Mouse (Mus musculus) adrenal gland, adult 8-10 months (tissue): Measurements from ENCODE around the gene Syt2. TPM values are rescaled to one million over a fixed set of nuclear protein-coding genes. Genes with fewer than 3 reads are reported as not detected.

Experiments
- DNase-seq: peaks from one replicate; pipeline ENCODE4 v3.0.0; 2022
- total RNA-seq, 4 experiments: library from RNA; stranded (reverse); gene quantifications; 2 replicates each; pipeline ENCODE4 v1.2.4; 2022

Syt2 gene
- total RNA-seq, 4 experiments from 2014 or later = 0.07 to 0.22 (median 0.11) TPM

DNA sequence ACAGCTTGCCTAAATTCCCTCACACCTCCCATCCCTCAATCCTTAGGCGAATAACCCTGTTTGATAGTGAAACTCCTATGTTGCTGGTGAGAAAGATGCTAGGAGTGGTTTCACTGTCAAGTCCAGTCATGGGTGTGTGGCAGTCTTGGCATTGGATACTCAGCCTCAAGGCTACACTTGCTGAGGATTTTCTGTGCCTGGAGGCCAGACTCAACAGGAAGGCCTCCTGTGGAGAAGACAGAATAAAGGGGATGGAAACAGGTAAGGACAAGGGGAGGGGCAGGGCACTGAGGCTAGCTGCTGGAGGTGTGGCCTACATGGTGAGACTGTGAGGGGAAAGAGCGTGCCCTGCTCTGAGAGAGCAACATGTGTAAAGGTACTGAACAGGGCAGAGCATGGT is 60.1 kb downstream of the Syt2 start:
- no peak for DNase-seq

DNA sequence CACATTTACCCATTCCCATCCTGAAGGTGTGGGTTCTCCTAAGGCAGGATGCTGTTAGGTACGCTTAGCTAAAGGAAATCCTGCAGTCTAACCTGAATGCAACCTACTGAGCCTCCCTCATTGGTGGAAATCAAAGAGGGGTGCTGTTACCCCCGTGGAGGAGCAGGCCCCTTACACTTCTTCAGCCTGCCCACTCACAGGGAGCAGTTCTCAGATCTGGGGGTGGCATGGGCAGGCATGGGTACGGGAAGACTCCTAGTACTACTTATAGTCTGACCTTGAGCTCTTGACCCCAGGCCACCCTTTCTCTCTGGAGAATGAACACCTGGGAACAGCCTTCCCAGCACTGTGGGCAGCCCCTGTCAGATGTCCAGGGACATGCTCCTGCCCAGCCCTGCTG is 61.0 kb downstream of the Syt2 start:
- no peak for DNase-seq

GRCm38 (mm10) chr1:134708274-134708673 is 61.8 kb downstream of the Syt2 start:
- DNase-seq = no peak

- DNase-seq = no peak
These were observed 62.4 kb downstream of the Syt2 start for GRCm38 (mm10) chr1:134708801-134709385.

GRCm38 (mm10) chr1:134709411-134710306 is 63.2 kb downstream of the Syt2 start:
- no peak for DNase-seq

DNA sequence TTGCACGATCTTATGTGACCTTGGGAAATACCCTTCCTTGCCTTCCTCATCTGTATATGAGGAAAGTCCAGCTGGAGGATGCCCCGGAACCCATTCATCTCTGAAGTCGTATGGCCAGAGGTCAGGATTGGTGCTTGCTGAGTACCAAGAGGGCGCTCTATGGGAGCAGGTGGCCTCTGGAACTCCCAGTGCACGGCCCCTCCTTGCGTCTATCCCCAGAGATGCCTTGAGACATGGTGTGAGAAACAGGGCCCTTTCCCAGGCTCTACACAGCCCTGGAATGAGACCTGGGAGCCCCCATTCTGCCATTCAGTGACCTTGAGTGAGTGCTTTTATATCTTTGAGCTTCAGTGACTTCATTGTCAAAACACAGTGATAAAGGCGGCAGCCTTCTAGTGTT is 64.6 kb downstream of the Syt2 start:
- no peak for DNase-seq

DNA sequence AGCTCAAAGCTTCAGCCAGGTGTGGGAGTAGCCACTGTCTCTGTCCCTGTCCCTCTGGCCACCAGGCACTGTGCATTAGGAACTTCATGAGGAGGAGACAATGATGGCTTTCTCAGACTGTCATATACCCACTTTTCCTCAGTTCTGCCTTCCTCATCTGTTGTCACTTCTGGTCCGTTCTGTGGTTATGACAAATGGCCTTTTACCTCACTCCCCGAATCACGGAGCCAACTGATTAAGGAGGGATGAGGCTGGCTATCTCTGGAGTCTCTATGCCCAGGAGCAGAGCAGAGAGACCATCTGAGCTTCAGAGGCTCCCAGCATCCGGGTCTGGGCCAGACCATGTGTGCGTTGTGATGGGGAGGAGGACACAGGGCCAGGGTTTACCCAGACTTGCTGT is 65.2 kb downstream of the Syt2 start:
- no peak for DNase-seq

DNA sequence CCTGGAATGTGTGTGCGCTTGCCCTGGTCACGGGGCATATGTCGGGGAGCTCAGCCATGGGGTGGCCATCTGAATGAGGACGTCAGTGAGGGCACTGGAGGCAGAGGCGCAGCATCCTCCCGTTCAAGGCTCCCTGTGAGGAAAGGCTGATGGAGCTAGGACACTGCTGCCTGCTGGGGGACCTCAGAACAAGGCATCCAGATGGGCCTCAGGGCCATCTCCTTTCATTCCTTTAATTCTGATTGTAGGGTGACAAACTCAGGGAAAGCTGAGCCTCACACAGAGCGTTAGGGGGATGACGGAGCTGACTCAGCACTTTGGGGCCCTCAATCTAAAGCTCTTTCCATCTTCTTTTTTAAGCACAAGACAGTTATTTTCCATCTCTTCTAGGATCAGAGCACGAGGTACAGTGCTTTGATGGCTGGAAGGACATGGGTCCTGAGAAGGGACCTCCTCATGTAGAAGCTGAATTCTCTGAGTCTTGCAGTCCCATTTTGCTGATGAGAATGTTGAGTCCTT is 66.4 kb downstream of the Syt2 start:
- no peak for DNase-seq

DNA sequence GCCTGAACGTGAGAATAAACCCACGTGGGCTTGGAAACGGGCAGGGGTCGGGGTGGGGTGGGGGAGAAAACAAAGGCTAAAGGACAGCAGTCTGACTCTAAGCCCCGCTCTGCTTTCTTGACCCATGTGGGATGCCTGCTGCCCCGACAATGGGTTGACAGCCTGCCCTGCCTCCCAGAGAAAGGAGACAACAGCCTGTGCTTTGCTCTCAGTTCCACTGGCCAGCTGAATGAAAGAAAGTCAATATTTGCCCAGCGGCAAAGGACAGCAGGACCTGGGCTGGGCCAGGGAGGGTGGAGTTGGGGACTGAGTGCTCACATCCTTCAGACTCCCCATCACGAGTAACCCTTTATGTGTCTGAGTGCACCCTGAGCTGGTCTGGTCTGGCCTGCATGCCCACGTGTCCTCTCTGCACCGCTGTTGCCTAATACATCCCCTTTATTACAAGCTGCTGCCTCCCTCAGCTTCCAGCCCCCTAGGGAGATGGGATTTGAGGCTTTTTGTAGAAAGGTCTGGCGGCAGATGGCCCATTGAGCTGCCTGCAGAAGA is 67.0 kb downstream of the Syt2 start:
- no peak for DNase-seq

DNA sequence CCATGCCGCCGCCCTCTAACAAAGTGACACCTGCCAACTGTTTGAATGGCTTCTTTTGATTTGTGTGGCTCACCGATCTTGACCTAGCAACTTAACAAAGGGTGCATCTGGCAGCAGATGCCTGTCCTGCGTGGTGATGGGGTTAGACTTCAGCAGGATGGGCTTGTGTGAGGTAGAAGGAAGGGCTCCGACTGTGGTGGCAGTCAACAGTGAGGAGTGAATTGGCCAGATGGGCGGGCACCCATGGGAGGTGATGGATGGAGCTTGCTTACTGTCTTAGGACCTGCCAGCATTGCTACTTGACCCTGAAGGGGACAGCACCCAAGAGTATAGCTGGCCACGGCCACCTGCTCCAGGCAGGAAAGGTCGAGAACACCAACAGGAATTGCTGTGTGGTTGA is 67.7 kb downstream of the Syt2 start:
- no peak for DNase-seq

GRCm38 (mm10) chr1:134715092-134715491 is 68.6 kb downstream of the Syt2 start:
- no peak for DNase-seq

DNA sequence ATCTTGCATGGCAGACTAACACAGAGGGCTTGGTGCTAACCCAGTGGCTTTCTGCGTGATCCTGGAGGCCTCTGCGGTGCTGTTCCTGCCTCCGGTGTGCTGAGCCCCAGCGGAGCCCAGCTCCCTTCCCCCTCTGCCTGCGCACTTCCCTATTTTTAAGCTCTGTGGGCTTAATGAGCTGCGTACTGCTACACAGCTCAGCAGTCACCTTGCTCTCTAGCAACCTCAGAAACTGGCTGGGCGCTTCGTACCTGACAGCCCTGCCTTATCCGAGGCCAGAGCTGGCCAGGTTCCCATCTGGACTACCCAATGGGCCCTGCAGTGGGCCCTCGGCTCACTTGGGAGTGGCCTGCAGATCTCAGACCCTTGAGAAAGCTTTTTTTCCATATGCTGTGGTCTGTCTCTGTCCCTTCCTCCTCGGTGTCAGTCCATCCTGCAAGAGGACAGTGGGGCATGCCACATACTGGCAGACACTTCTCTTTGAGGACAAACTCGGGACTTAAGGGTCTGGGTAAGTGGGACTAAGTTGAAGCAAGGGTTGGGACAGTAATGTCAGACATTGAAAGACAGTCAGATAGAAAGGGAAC is 73.3 kb downstream of the Syt2 start:
- no peak for DNase-seq

- DNase-seq = no peak
These were observed 75.0 kb downstream of the Syt2 start for GRCm38 (mm10) chr1:134721486-134721885.

- no peak for DNase-seq
These were observed 76.4 kb downstream of the Syt2 start for GRCm38 (mm10) chr1:134722891-134723290.

DNA sequence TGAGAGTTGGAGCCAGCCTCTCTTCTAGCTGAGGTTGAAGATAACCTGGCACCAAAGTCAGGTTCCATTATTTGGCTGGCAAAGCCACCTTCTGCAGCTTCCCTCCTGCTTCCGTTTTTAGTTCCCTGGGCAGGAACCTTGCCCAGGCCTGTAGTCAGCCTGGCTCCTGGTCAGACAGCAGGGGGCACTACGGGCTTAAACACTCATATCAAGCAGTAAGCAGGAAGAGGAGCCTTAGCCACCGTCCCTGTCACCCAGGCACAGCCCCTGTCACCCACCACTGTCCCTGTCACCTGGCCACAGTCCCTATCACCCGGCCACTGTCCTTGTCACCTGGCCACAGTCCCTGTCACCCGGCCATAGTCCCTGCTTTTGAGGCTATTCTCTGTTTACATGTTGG is 78.8 kb downstream of the Syt2 start:
- peak; percentile 37 for DNase-seq

GRCm38 (mm10) chr1:134726480-134726879 is 80.0 kb downstream of the Syt2 start:
- DNase-seq = no peak

DNA sequence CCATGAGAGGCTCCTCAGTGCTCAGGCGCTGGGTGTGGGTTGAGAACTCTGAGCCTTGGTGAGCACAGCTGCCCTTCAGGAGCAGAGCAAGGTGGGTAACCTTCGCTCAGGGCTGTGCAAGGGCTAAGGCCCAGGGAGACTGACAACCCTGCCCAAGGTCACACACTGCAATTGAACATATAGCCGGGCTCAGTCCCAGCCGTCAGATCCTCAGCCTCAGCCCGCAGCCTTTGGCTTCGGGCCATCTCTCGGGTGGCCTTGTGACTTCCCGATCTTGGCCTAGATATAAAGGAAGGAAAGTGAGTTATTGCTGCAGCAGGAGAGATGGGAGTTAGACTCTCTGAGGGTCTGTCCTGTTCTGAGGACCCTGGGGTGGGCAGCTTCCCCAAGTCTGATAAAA is 80.8 kb downstream of the Syt2 start:
- DNase-seq = peak; percentile 79

- DNase-seq = no peak
These were observed 87.2 kb downstream of the Syt2 start for GRCm38 (mm10) chr1:134733659-134734058.

DNA sequence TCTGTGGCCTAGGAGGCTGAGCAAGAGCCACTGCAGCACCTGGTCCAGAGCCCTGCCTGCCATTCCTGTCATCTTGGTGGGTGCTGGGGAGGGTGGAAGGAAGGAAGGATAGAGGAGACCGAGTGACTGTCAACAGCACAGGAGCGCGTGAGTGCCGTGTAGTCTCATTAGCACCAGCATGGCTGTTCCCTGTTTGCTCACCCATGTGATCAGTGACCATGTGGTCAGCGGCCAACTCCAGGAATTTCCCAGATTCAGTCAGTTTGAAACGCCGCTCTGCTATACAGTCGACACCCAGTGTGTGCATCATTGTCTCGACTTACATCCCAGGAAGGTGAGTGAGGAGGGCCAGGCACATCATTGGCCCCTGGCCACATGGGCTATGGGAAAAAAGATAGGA is 91.0 kb downstream of the Syt2 start:
- no peak for DNase-seq

DNA sequence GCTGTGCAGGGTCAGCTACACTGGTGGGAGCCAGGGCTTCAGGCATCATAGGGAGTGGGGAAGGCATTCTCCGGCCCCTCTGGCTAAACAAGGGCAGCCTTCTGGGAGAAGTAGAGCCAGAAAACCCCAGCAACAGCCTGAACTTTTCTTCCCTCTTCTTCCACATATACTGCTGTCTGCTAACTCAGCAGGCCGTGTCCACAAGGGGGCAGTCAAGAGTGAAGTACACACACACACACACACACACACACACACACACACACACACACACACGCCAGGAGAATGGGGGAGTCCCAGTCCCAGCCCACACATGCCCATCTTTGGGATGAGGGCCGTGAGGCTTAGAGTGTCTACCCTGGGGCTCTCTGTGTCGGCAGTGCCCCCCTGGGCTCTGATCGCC is 95.0 kb downstream of the Syt2 start:
- no peak for DNase-seq

DNA sequence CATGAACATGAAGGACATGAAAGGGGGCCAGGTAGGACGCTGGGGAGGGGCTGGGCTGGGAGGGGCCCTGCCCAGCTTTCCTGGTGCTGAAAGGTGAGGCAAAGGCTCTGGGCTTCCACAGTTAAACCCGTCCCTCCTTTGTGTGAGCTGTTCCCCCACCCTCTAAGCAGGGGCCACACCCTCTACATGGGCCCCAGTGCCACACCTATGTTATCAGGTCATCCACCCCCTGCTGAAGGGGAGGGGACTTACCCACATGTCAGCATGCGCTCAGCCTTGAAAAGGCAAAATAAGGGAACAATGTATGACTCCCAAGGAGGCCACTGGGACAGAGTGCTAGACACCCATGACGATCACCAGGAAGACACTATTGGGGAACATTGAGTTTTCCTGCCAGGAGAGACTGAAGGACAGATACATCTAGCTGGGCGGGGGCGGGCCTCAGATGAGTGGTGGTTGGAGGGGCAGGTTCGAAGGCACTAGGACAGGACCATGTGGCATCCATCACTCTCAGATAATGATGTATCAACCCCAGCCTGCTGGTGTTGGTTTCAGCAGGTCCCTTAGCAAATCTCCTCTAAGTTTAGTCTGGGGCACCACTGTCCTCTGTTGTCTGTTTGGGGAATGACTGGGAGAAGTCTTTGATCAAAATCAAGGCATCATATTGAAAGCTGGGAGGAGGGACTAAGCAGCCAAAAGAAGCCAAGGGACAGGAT is 95.6 kb downstream of the Syt2 start:
- DNase-seq = no peak

- no peak for DNase-seq
These were observed 99.2 kb downstream of the Syt2 start for GRCm38 (mm10) chr1:134745648-134746047.
